Mouse (Mus musculus) liver, embryonic 16.5 days (tissue): Measurements from ENCODE around the gene Khsrp. TPM values are rescaled to one million over a fixed set of nuclear protein-coding genes. Genes with fewer than 3 reads are reported as not detected.

Source experiments
- ATAC-seq: fragments of 200-750 bp; cut with Nextera tagmentation; 2 replicates; pipeline ENCODE4 v1.8.0; 2017; ENCODE audit warnings: low read depth, mild to moderate bottlenecking, moderate number of reproducible peaks, moderate library complexity
- H3K27ac ChIP-seq: fragments of 300-500 bp; sonication (generic); 2 replicates; pipeline ENCODE4 v1.5.1; 2014; ENCODE audit warnings: mild to moderate bottlenecking, low read length
- H3K27me3 ChIP-seq: fragments of 300-500 bp; sonication (generic); 2 replicates; pipeline ENCODE4 v1.6.1; 2014; ENCODE audit warnings: low read depth, low read length, mixed read lengths; ENCODE audit not compliant: control insufficient read depth, insufficient read depth
- H3K36me3 ChIP-seq: fragments of 300-500 bp; sonication (generic); 2 replicates; pipeline ENCODE4 v1.6.1; 2014; ENCODE audit warnings: mild to moderate bottlenecking; ENCODE audit not compliant: control insufficient read depth, insufficient read depth
- H3K4me1 ChIP-seq: fragments of 300-500 bp; sonication (generic); 2 replicates; pipeline ENCODE4 v1.6.1; 2014; ENCODE audit warnings: low read depth, low read length, mixed read lengths; ENCODE audit not compliant: control insufficient read depth
- H3K4me2 ChIP-seq: fragments of 300-500 bp; sonication (generic); 2 replicates; pipeline ENCODE4 v1.6.1; 2014; ENCODE audit warnings: low read depth, low read length, mixed read lengths
- H3K4me3 ChIP-seq: fragments of 300-500 bp; sonication (generic); 2 replicates; pipeline ENCODE4 v1.5.1; 2014; ENCODE audit warnings: low read depth, mild to moderate bottlenecking, low read length
- H3K9ac ChIP-seq: fragments of 300-500 bp; sonication (generic); 2 replicates; pipeline ENCODE4 v1.6.1; 2014; ENCODE audit warnings: low read depth, low read length
- H3K9me3 ChIP-seq: fragments of 300-500 bp; sonication (generic); replicated peaks from 2 replicates; pipeline ENCODE4 v1.6.1; 2016; ENCODE audit warnings: low read length; ENCODE audit not compliant: control insufficient read depth
- WGBS: fragments of 180-500 bp; shearing (Covaris S2); extraction: QIAGEN DNeasy Blood & Tissue Kit; methylation state at CpG from one replicate; pipeline ENCODE4 v1.1.7; 2014; ENCODE audit not compliant: insufficient replicate concordance; 5-methylcytosine and 5-hydroxymethylcytosine counted together
- polyA plus RNA-seq: library from polyadenylated mRNA; unstranded; fragments of >200 nt; fragmentation: Nextera tagmentation; extraction: Ambion mirVana; gene quantifications from 2 replicates; pipeline ENCODE4 v1.2.1, GENCODE M21; 2015

The Khsrp gene
- polyA plus RNA-seq, 1 experiment from 2014 or later = 9.6 TPM

- no peak within 1 kb of the TSS for H3K4me3 ChIP-seq
- no peak within 1 kb of the TSS for H3K9ac ChIP-seq
- H3K27me3 ChIP-seq = peaks cover 6% of the 10 kb centered on the region; the same call in 1 of the 2 replicates
- 54% methylated on average over 8 of the region's 8 CpGs for WGBS
- no peaks in the 10 kb centered on the region for H3K9me3 ChIP-seq
- H3K36me3 ChIP-seq = no peaks in the 10 kb centered on the region
- no peak within 1 kb of the TSS for H3K4me2 ChIP-seq
- H3K27ac ChIP-seq = no peak within 1 kb of the TSS
- no peaks in the 10 kb centered on the region for H3K4me1 ChIP-seq
- no peak for ATAC-seq
Observed at GRCm38 (mm10) chr17:57041554-57041953, 10.2 kb upstream of the Khsrp start, which contains the start of gene Slc25a41. Gene Slc25a41 (minus strand): TSS chr17:57041654.

GRCm38 (mm10) chr17:57038978-57039377 lies 7.7 kb upstream of the Khsrp start:
- H3K4me3 ChIP-seq = no peak overlapping the region
- H3K4me1 ChIP-seq = no peaks in the 10 kb centered on the region
- ATAC-seq = no peak
- no peak overlapping the region for H3K4me2 ChIP-seq
- no peaks in the 10 kb centered on the region for H3K9me3 ChIP-seq
- WGBS = 34% methylated on average over 8 of the region's 8 CpGs
- H3K27ac ChIP-seq = no peak overlapping the region
- H3K36me3 ChIP-seq = no peaks in the 10 kb centered on the region
- peaks cover 6% of the 10 kb centered on the region; the same call in 1 of the 2 replicates for H3K27me3 ChIP-seq
- H3K9ac ChIP-seq = no peak overlapping the region

GRCm38 (mm10) chr17:57032854-57033253 lies 1.5 kb upstream of the Khsrp start:
- WGBS = 75% methylated on average over 4 of the region's 4 CpGs
- H3K4me1 ChIP-seq = peaks cover 34% of the 10 kb centered on the region
- no peak for ATAC-seq
- H3K9ac ChIP-seq = no peak overlapping the region; the same call in 1 of the 2 replicates
- H3K4me2 ChIP-seq = peak overlapping the region; percentile 96
- H3K27me3 ChIP-seq = no peaks in the 10 kb centered on the region
- H3K4me3 ChIP-seq = no peak overlapping the region
- no peaks in the 10 kb centered on the region for H3K9me3 ChIP-seq
- H3K27ac ChIP-seq = no peak overlapping the region
- peaks cover 9% of the 10 kb centered on the region for H3K36me3 ChIP-seq

- ATAC-seq = peak; percentile 86
- H3K9me3 ChIP-seq = no peaks in the 10 kb centered on the region
- peak overlapping the region; percentile 96 for H3K4me3 ChIP-seq
- H3K9ac ChIP-seq = peak overlapping the region; percentile 76
- H3K27ac ChIP-seq = peak overlapping the region; percentile 93
- H3K4me2 ChIP-seq = peak overlapping the region; percentile 96
- under 1% methylated on average over 38 of the region's 38 CpGs for WGBS
- peaks cover 44% of the 10 kb centered on the region for H3K4me1 ChIP-seq
- H3K36me3 ChIP-seq = peaks cover 18% of the 10 kb centered on the region
- no peaks in the 10 kb centered on the region for H3K27me3 ChIP-seq
Observed at GRCm38 (mm10) chr17:57031661-57032420, 519 bp upstream of the Khsrp start.

- H3K9ac ChIP-seq = peak overlapping the region; percentile 99
- peaks cover 39% of the 10 kb centered on the region for H3K36me3 ChIP-seq
- H3K27ac ChIP-seq = peak overlapping the region; percentile 94
- H3K4me1 ChIP-seq = peaks cover 47% of the 10 kb centered on the region
- H3K27me3 ChIP-seq = no peaks in the 10 kb centered on the region
- no peak for ATAC-seq
- WGBS = 12% methylated on average over 8 of the region's 8 CpGs
- H3K4me2 ChIP-seq = peak overlapping the region; percentile 89
- no peaks in the 10 kb centered on the region for H3K9me3 ChIP-seq
- H3K4me3 ChIP-seq = peak overlapping the region; percentile 96
Observed at GRCm38 (mm10) chr17:57029691-57030090, 1.6 kb downstream of the Khsrp start.

- peaks cover 61% of the 10 kb centered on the region for H3K36me3 ChIP-seq
- no peaks in the 10 kb centered on the region for H3K27me3 ChIP-seq
- no peak overlapping the region for H3K4me2 ChIP-seq
- ATAC-seq = no peak
- no peak overlapping the region for H3K27ac ChIP-seq
- H3K4me3 ChIP-seq = no peak overlapping the region
- H3K4me1 ChIP-seq = peaks cover 42% of the 10 kb centered on the region
- no peaks in the 10 kb centered on the region for H3K9me3 ChIP-seq
- 67% methylated on average over 4 of the region's 4 CpGs for WGBS
- no peak overlapping the region for H3K9ac ChIP-seq
Observed at GRCm38 (mm10) chr17:57027471-57027870, 3.9 kb downstream of the Khsrp start.

GRCm38 (mm10) chr17:57020960-57021359 lies 10.4 kb downstream of the Khsrp start:
- no peaks in the 10 kb centered on the region for H3K9me3 ChIP-seq
- peak overlapping the region; percentile 51 for H3K27ac ChIP-seq
- H3K27me3 ChIP-seq = no peaks in the 10 kb centered on the region
- ATAC-seq = peak; percentile 52
- 29% methylated on average over 5 of the region's 5 CpGs for WGBS
- H3K9ac ChIP-seq = no peak overlapping the region
- peaks cover 45% of the 10 kb centered on the region for H3K36me3 ChIP-seq
- peaks cover 34% of the 10 kb centered on the region for H3K4me1 ChIP-seq
- no peak overlapping the region for H3K4me2 ChIP-seq
- H3K4me3 ChIP-seq = no peak overlapping the region

GRCm38 (mm10) chr17:57019693-57020092 lies 11.6 kb downstream of the Khsrp start:
- no peak overlapping the region for H3K4me3 ChIP-seq
- 0 out of 2 replicates have a peak overlapping the region, but pooled peaks have one; percentile 7 for H3K4me2 ChIP-seq
- peaks cover 34% of the 10 kb centered on the region for H3K4me1 ChIP-seq
- H3K27me3 ChIP-seq = no peaks in the 10 kb centered on the region
- H3K9ac ChIP-seq = 0 out of 2 replicates have a peak overlapping the region, but pooled peaks have one; percentile 4
- WGBS = 28% methylated on average over 2 of the region's 2 CpGs
- peak overlapping the region; percentile 51 for H3K27ac ChIP-seq
- peaks cover 32% of the 10 kb centered on the region for H3K36me3 ChIP-seq
- ATAC-seq = peak; percentile 82
- no peaks in the 10 kb centered on the region for H3K9me3 ChIP-seq

- Histone ChIP-seq H3K27me3 (no peaks in the 10 kb centered on the region), H3K4me1 (peaks cover 21% of the 10 kb centered on the region), H3K36me3 (peaks cover 10% of the 10 kb centered on the region), H3K4me3 (peak overlapping the region; percentile 68), H3K4me2 (peak overlapping the region; percentile 82), H3K9ac (no peak overlapping the region), H3K27ac (peak overlapping the region; percentile 74), H3K9me3 (no peaks in the 10 kb centered on the region)
- 67% methylated on average over 13 of the region's 13 CpGs for WGBS
- ATAC-seq = no peak
Observed at GRCm38 (mm10) chr17:57012245-57012795, 19.0 kb downstream of the Khsrp start.
